Mouse (Mus musculus) T-helper 17 cell (primary cell): ENCODE results near the gene Trp53rka.

Source experiments
- in situ Hi-C, 2 experiments: fragments of 300-600 bp; cut with MboI, MseI; formaldehyde crosslinking; loops; 1 replicate in 1 of 2; 2 replicates in 1 of 2; pipeline ENCODE4 v1.15.1; 2025; ENCODE audit warnings: high pct_unique_total_duplicates in 2 of 2

The Trp53rka gene

GRCm38 (mm10) chr2:165486401-165486800, 6.7 kb downstream of the Trp53rka start:
- in situ Hi-C loops: loop anchor here in 1 of 2 experiments (10.0 kb wide), 2 partner anchors 122 to 412 kb away; partner anchors contain the start of gene Zfp663

- in situ Hi-C loops: loop anchor here in 1 of 2 experiments (10.0 kb wide), 2 partner anchors 121 to 411 kb away; partner anchors contain the start of gene Zfp663
These were observed 7.3 kb downstream of the Trp53rka start for GRCm38 (mm10) chr2:165485826-165486225.

- in situ Hi-C loops: loop anchor here (5.0 to 10.0 kb wide), 3 partner anchors 119 to 409 kb away; partner anchors contain the start of gene Zfp663 (in 1 of the 2)
These were observed 9.0 kb downstream of the Trp53rka start for GRCm38 (mm10) chr2:165484152-165484551.

- in situ Hi-C loops: loop anchor here (5.0 to 10.0 kb wide), 3 partner anchors 117 to 407 kb away; partner anchors contain the start of gene Zfp663 (in 1 of the 2)
These were observed 11.1 kb downstream of the Trp53rka start for GRCm38 (mm10) chr2:165482003-165482402.

- in situ Hi-C loops: no loop called here
These were observed 17.3 kb downstream of the Trp53rka start for GRCm38 (mm10) chr2:165475850-165476249.

- in situ Hi-C loops: no loop called here
These were observed 17.7 kb downstream of the Trp53rka start for GRCm38 (mm10) chr2:165475412-165475811.

GRCm38 (mm10) chr2:165473003-165473402, 20.1 kb downstream of the Trp53rka start, which contains the start of gene Slc13a3:
Gene Slc13a3, minus strand, starts transcription at chr2:165473230.
- in situ Hi-C loops: no loop called here

GRCm38 (mm10) chr2:165471943-165472342, 21.2 kb downstream of the Trp53rka start:
- in situ Hi-C loops: no loop called here

GRCm38 (mm10) chr2:165470167-165470566, 23.0 kb downstream of the Trp53rka start:
- in situ Hi-C loops: no loop called here

GRCm38 (mm10) chr2:165467824-165468452, 25.2 kb downstream of the Trp53rka start:
- in situ Hi-C loops: no loop called here

- in situ Hi-C loops: no loop called here
These were observed 33.5 kb downstream of the Trp53rka start for GRCm38 (mm10) chr2:165459663-165460062.

GRCm38 (mm10) chr2:165458189-165458588, 34.9 kb downstream of the Trp53rka start:
- in situ Hi-C loops: no loop called here

- in situ Hi-C loops: no loop called here
These were observed 36.4 kb downstream of the Trp53rka start for GRCm38 (mm10) chr2:165456710-165457109.

- in situ Hi-C loops: no loop called here
These were observed 40.1 kb downstream of the Trp53rka start for GRCm38 (mm10) chr2:165452730-165453693.

GRCm38 (mm10) chr2:165448475-165448874, 44.6 kb downstream of the Trp53rka start:
- in situ Hi-C loops: no loop called here

- in situ Hi-C loops: no loop called here
These were observed 48.3 kb downstream of the Trp53rka start for GRCm38 (mm10) chr2:165444861-165445260.

- in situ Hi-C loops: no loop called here
These were observed 50.1 kb downstream of the Trp53rka start for GRCm38 (mm10) chr2:165442981-165443380.

- in situ Hi-C loops: no loop called here
These were observed 51.5 kb downstream of the Trp53rka start for GRCm38 (mm10) chr2:165441613-165442012.
